Mouse (Mus musculus) CH12.LX (cell line): ENCODE data around the gene Bdh2. TPM values are rescaled to one million over a fixed set of nuclear protein-coding genes. Genes with fewer than 3 reads are reported as not detected.

ENCODE experiments used
- DNase-seq: peaks from one replicate; pipeline ENCODE4 v3.0.0-alpha.2; 2013; ENCODE audit errors: extremely low read depth
- H3K27ac ChIP-seq: 2 replicates; pipeline ENCODE4 v1.5.1; 2012; ENCODE audit warnings: low read depth, mild to moderate bottlenecking, control low read depth, moderate library complexity; ENCODE audit not compliant: insufficient read depth
- H3K27me3 ChIP-seq: replicated peaks from 2 replicates; pipeline ENCODE3; 2012; ENCODE audit warnings: inconsistent platforms
- H3K36me3 ChIP-seq, 2 experiments: replicated peaks in 1 of 2; 2 replicates each; pipeline versions ENCODE3 to v1.6.1; 2012; ENCODE audit warnings: inconsistent platforms in 1 of 2, low read length in 1 of 2, mild to moderate bottlenecking in 1 of 2, mixed read lengths in 1 of 2, moderate library complexity in 1 of 2; ENCODE audit not compliant: control insufficient read depth in 1 of 2, insufficient read depth in 1 of 2
- H3K4me1 ChIP-seq, 2 experiments: 2 replicates each; pipeline ENCODE4 v1.6.1; 2012; ENCODE audit warnings: inconsistent platforms in 1 of 2, moderate library complexity in 1 of 2; ENCODE audit not compliant: insufficient read depth in 2 of 2, control insufficient read depth in 1 of 2
- H3K4me2 ChIP-seq: 2 replicates; pipeline ENCODE4 v1.6.1; 2012; ENCODE audit warnings: low read depth, mild to moderate bottlenecking, control low read depth; ENCODE audit not compliant: poor library complexity, insufficient read depth, severe bottlenecking
- H3K4me3 ChIP-seq, 3 experiments: fragments of 150-350 bp in 1 of 3; sonication (generic) in 1 of 3; replicated peaks in 1 of 3; 2 replicates each; pipeline versions ENCODE3 to v1.5.1; 2011 to 2012; ENCODE audit warnings: low read depth in 2 of 3, low read length in 2 of 3, mild to moderate bottlenecking in 2 of 3, moderate library complexity in 2 of 3, control low read depth in 1 of 3, improper control_type of control experiment in 1 of 3, inconsistent platforms in 1 of 3, mixed read lengths in 1 of 3; ENCODE audit not compliant: poor library complexity in 1 of 3
- H3K79me2 ChIP-seq: replicated peaks from 2 replicates; pipeline ENCODE4 v1.6.1; 2012; ENCODE audit warnings: mild to moderate bottlenecking, moderate library complexity; ENCODE audit not compliant: control insufficient read depth, poor library complexity, insufficient read depth, severe bottlenecking; ENCODE audit errors: extremely low read depth
- H3K9ac ChIP-seq: 2 replicates; pipeline ENCODE4 v1.6.1; 2012; ENCODE audit warnings: low read depth, mild to moderate bottlenecking, control low read depth, moderate library complexity; ENCODE audit not compliant: insufficient read depth
- H3K9me3 ChIP-seq: replicated peaks from 2 replicates; pipeline ENCODE3; 2012; ENCODE audit warnings: low read length, inconsistent platforms, mixed read lengths
- BHLHE40 ChIP-seq: IDR thresholded peaks from 2 replicates; pipeline ENCODE4 v1.6.1; 2011; ENCODE audit warnings: mild to moderate bottlenecking, low read depth, low read length, improper control_type of control experiment
- CHD1 ChIP-seq: IDR thresholded peaks from 2 replicates; pipeline ENCODE4 v1.6.1; 2012; ENCODE audit warnings: low read depth, low read length, improper control_type of control experiment, inconsistent platforms
- CHD2 ChIP-seq: IDR thresholded peaks from 2 replicates; pipeline ENCODE4 v1.6.1; 2011; ENCODE audit warnings: low read length, improper control_type of control experiment
- CTCF ChIP-seq, 2 experiments: IDR thresholded peaks in 1 of 2; conservative IDR thresholded peaks in 1 of 2; 2 replicates each; pipeline ENCODE4 v1.5.1; 2011 to 2012; ENCODE audit warnings: low read depth in 2 of 2, low read length in 2 of 2, improper control_type of control experiment in 1 of 2, inconsistent platforms in 1 of 2, mild to moderate bottlenecking in 1 of 2, moderate library complexity in 1 of 2
- E2F4 ChIP-seq: IDR thresholded peaks from 2 replicates; pipeline ENCODE4 v1.6.1; 2011; ENCODE audit warnings: low read depth, low read length, improper control_type of control experiment; ENCODE audit not compliant: insufficient replicate concordance
- ELF1 ChIP-seq: IDR thresholded peaks from 2 replicates; pipeline ENCODE4 v1.6.1; 2014; ENCODE audit warnings: low read depth, mild to moderate bottlenecking, inconsistent platforms, low read length, improper control_type of control experiment
- EP300 ChIP-seq: IDR thresholded peaks from 2 replicates; pipeline ENCODE4 v1.6.1; 2011; ENCODE audit warnings: low read length, improper control_type of control experiment
- GABPA ChIP-seq: IDR thresholded peaks from 2 replicates; pipeline ENCODE4 v1.6.1; 2012; ENCODE audit warnings: low read depth, low read length, improper control_type of control experiment, inconsistent platforms; ENCODE audit not compliant: insufficient replicate concordance
- HCFC1 ChIP-seq: IDR thresholded peaks from 2 replicates; pipeline ENCODE4 v1.6.1; 2012; ENCODE audit warnings: low read depth, mild to moderate bottlenecking, inconsistent platforms, low read length, improper control_type of control experiment
- IRF4 ChIP-seq: IDR thresholded peaks from 2 replicates; pipeline ENCODE4 v1.6.1; 2014; ENCODE audit warnings: low read depth, mild to moderate bottlenecking, inconsistent platforms, low read length, improper control_type of control experiment
- JUND ChIP-seq: conservative IDR thresholded peaks from 2 replicates; pipeline ENCODE4 v1.6.1; 2011; ENCODE audit warnings: low read depth, low read length, improper control_type of control experiment
- MAFK ChIP-seq: IDR thresholded peaks from 2 replicates; pipeline ENCODE4 v1.6.1; 2011; ENCODE audit warnings: low read length, improper control_type of control experiment; ENCODE audit not compliant: insufficient replicate concordance
- MYC ChIP-seq: IDR thresholded peaks from 2 replicates; pipeline ENCODE4 v1.6.1; 2011; ENCODE audit warnings: low read depth, mild to moderate bottlenecking, improper control_type of control experiment, low read length
- PAX5 ChIP-seq: IDR thresholded peaks from 2 replicates; pipeline ENCODE4 v1.6.1; 2012; ENCODE audit warnings: low read length, inconsistent platforms, mixed read lengths
- POLR2A ChIP-seq: IDR thresholded peaks from 2 replicates; pipeline ENCODE4 v1.6.1; 2011; ENCODE audit warnings: low read depth, mild to moderate bottlenecking, improper control_type of control experiment, low read length
- POLR2AphosphoS2 ChIP-seq: IDR thresholded peaks from 2 replicates; pipeline ENCODE4 v1.6.1; 2011; ENCODE audit warnings: low read depth, low read length, improper control_type of control experiment
- TCF12 ChIP-seq: IDR thresholded peaks from 2 replicates; pipeline ENCODE4 v1.6.1; 2014; ENCODE audit warnings: low read depth, mild to moderate bottlenecking, inconsistent platforms, low read length, improper control_type of control experiment
- USF2 ChIP-seq: conservative IDR thresholded peaks from 2 replicates; pipeline ENCODE4 v1.6.1; 2011; ENCODE audit warnings: low read depth, low read length, improper control_type of control experiment
- ZC3H11A ChIP-seq: IDR thresholded peaks from 2 replicates; pipeline ENCODE4 v1.6.1; 2012; ENCODE audit warnings: low read depth, mild to moderate bottlenecking, inconsistent platforms, low read length, improper control_type of control experiment
- ZNF384 ChIP-seq: IDR thresholded peaks from 2 replicates; pipeline ENCODE4 v1.6.1; 2012; ENCODE audit warnings: low read depth, low read length, improper control_type of control experiment, inconsistent platforms
- dilution Hi-C: fragments of 300-500 bp; cut with MboI; formaldehyde crosslinking; loops from 2 replicates; pipeline ENCODE4 v1.14.3; 2020; ENCODE audit warnings: low sequenced_read_pairs; ENCODE audit not compliant: extremely low pct_unique_long_range_greater_than_20kb, extremely low pct_ligation_motif_present
- in situ Hi-C: fragments of 300-500 bp; cut with MboI; formaldehyde crosslinking; loops from 3 replicates; pipeline ENCODE4 v1.14.3; 2019; ENCODE audit warnings: low sequenced_read_pairs, low pct_ligation_motif_present, low pct_unique_long_range_greater_than_20kb, mixed read lengths
- polyA plus RNA-seq: library from polyadenylated mRNA; unstranded; fragments of >175 nt; gene quantifications from 2 replicates; pipeline ENCODE4 v1.2.1, GENCODE M21; 2012; ENCODE audit warnings: low read depth; ENCODE audit not compliant: insufficient read length
- total RNA-seq, 2 experiments: library from RNA; depleted of rRNA; stranded (reverse); fragments of 300-350 nt in 1 of 2; fragments of >200 nt in 1 of 2; gene quantifications; 2 replicates each; pipeline ENCODE4 v1.2.3; 2012 to 2014

Gene Bdh2
- total and polyA plus RNA-seq, 3 experiments, result 1.2 to 2.3 (median 2.0) TPM

DNA sequence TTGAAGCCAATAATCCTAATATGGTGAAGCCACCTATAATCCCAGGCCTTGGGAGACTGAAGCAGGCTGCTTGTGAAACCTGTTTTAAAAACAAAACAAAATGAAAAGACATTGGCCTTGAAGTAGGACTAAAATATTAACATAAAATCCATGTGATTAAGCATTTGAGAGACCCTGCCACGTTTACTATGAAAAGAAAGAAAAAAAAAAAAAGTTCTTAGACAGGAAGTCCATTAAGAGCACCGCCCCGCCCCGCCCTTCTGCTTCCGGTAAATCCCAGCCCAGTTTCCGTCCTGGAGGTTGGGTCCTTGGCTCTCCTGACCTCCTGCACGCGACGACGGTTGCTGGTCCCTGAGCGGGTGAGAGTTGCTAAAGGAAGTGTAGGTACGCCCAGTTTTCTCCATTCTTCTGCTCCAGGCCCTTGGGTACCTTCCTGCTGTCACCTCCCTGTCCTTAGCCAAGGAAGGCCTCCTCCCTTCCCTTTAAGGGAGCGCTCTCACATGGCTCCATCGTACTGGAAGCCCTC is 66.8 kb downstream of the Bdh2 start, which contains the start of gene Slc9b1:
Gene Slc9b1 (plus strand): TSS at position 291 of the 526 bp plus-strand sequence.
- Histone ChIP-seq H3K36me3 (no peaks in the 10 kb centered on the region), H3K4me2 (no peak within 1 kb of the TSS), H3K9me3 (no peaks in the 10 kb centered on the region), H3K4me3 (peak within 1 kb of the TSS in 2 of 3 experiments; percentile 10 to 13), H3K27me3 (no peaks in the 10 kb centered on the region), H3K79me2 (no peaks in the 10 kb centered on the region), H3K27ac (no peak within 1 kb of the TSS), H3K4me1 (no peaks in the 10 kb centered on the region), H3K9ac (no peak within 1 kb of the TSS)
- in situ Hi-C loops (no loop called here), dilution Hi-C loops (no loop called here)
- TF ChIP-seq ZNF384 (peak; percentile 78), CHD2 (no peak), ELF1 (0 out of 2 replicates have a peak, but pooled peaks have one; percentile 20), POLR2A (0 out of 2 replicates have a peak, but pooled peaks have one; percentile 17)
- DNase-seq, result no peak

DNA sequence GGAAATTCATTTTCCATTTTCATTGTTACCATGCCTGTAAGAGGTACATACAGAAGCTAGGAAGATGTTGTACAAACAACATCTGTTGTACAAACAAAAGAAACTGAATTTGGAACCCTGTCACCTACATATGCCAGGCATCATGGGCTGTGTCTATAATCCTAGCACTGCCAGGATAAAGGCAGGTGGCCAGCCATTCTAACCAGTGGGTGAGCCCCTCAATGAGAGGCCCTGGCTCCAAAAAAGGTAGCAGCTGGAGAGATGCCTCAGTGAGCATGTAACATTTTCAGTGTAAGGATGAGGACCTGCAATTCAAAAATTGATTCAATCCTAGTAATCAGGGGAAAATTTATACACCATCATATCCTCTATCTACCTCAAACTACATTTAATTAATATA is 68.0 kb downstream of the Bdh2 start:
- no peaks in the 10 kb centered on the region for H3K4me1 ChIP-seq
- H3K4me2 ChIP-seq, result no peak overlapping the region
- dilution Hi-C loops, result no loop called here
- H3K36me3 ChIP-seq, result no peaks in the 10 kb centered on the region
- DNase-seq, result no peak
- no peak overlapping the region for H3K9ac ChIP-seq
- no peaks in the 10 kb centered on the region for H3K27me3 ChIP-seq
- in situ Hi-C loops, result no loop called here
- no peak overlapping the region for H3K4me3 ChIP-seq
- H3K79me2 ChIP-seq, result no peaks in the 10 kb centered on the region
- H3K27ac ChIP-seq, result no peak overlapping the region
- H3K9me3 ChIP-seq, result no peaks in the 10 kb centered on the region
- no peak for TF ChIP-seq ZC3H11A
- no peak for TF ChIP-seq CHD1
- no peak for TF ChIP-seq CTCF (conservative IDR thresholded peaks at IDR 0.05 in 1 of 2, IDR thresholded peaks at IDR 0.05 in 1 of 2; ENCODE audit: low read depth in 2 of 2, low read length in 2 of 2)
- TF ChIP-seq USF2, result no peak
- TF ChIP-seq PAX5, result no peak
- TF ChIP-seq EP300, result no peak
- no peak for TF ChIP-seq HCFC1
- no peak for TF ChIP-seq TCF12
- no peak for TF ChIP-seq POLR2AphosphoS2
- no peak for TF ChIP-seq E2F4
- no peak for TF ChIP-seq MYC
- TF ChIP-seq BHLHE40, result no peak
- TF ChIP-seq GABPA, result no peak
- TF ChIP-seq JUND, result no peak
- TF ChIP-seq IRF4, result no peak
- no peak for TF ChIP-seq MAFK
